20 mouse cellular contexts compared by ENCODE assay signal in the genomic region with DNA sequence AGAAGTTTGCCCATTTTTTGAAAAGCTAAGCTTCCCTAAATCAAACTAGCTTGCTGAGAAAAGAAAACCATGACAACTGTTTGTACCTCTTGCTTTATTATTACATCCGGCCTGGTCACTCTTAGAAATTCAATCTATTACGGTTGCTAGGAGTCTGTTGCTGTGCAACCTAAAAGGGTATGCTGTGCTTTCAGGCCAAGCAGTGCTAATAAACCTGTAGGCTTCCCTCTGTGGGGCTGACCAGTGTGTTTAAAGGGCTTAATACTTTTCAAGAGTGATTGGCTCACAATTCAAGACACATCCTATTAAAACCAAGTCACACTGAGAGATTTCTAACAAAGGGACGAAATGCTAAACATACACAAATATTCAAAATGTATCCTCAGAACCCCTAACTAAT. TPM values are rescaled to one million over a fixed set of nuclear protein-coding genes. Genes with fewer than 3 reads are reported as not detected.
DNase-seq lines count a peak whose midpoint lies in the region; ATAC-seq and TF ChIP-seq lines count a peak whose summit lies in the region.
"Had no signal": no experiment of that assay in that cellular context is flagged by ENCODE, and none has a peak within 500 bp of the region (broad histone marks: within the 10 kb centered on the region; RNA-seq: fewer than 3 reads in every experiment).

No protein-coding gene starts in this region.

- peak; percentile 66; the same call in 1 of the 2 replicates for ATAC-seq in hindbrain, embryonic 11.5 days (ENCODE audit: low FRiP score)
- no peak for ATAC-seq in hindbrain, embryonic 13.5 days (ENCODE audit: low FRiP score)
- ATAC-seq in forebrain, embryonic 15.5 days (replicated peaks), result 0 out of 2 replicates have a peak, but pooled peaks have one; percentile 51
- ATAC-seq in midbrain, embryonic 14.5 days (ENCODE audit: low FRiP score, low TSS enrichment), result no peak
- no peak for ATAC-seq in stomach, postnatal 0 days (ENCODE audit: low FRiP score, low TSS enrichment)

- WGBS in hindbrain, embryonic 11.5 days, result 28% methylated on average over 3 of the region's 3 CpGs
- WGBS in hindbrain, embryonic 13.5 days, result 19% methylated on average over 3 of the region's 3 CpGs
- 5% methylated on average over 3 of the region's 3 CpGs for WGBS in forebrain, embryonic 15.5 days
- WGBS in midbrain, embryonic 14.5 days, result 2% methylated on average over 3 of the region's 3 CpGs
- 62% methylated on average over 3 of the region's 3 CpGs for WGBS in stomach, postnatal 0 days

- no peak for TF ChIP-seq CTCF in stomach, postnatal 0 days (IDR thresholded peaks at IDR 0.05; ENCODE audit: low read depth)

- H3K4me3 ChIP-seq in hindbrain, embryonic 11.5 days (ENCODE audit: low read depth, low read length), result no peak overlapping the region
- H3K4me3 ChIP-seq in hindbrain, embryonic 13.5 days, result no peak overlapping the region
- no peak overlapping the region for H3K4me3 ChIP-seq in forebrain, embryonic 15.5 days
- H3K4me3 ChIP-seq in midbrain, embryonic 14.5 days (replicated peaks; ENCODE audit: low read depth, low read length), result no peak overlapping the region
- no peak overlapping the region for H3K4me3 ChIP-seq in stomach, postnatal 0 days (ENCODE audit: low read depth, low read length)
- H3K4me3 ChIP-seq: heart, embryonic 13.5 days; lung, embryonic 15.5 days; megakaryocyte, embryonic 14.5 days had no signal

- H3K4me1 ChIP-seq in hindbrain, embryonic 11.5 days (replicated peaks; ENCODE audit: control insufficient read depth, insufficient read depth, low read length), result no peaks in the 10 kb centered on the region
- H3K4me1 ChIP-seq in hindbrain, embryonic 13.5 days (replicated peaks), result peaks cover 10% of the 10 kb centered on the region
- peaks cover 8% of the 10 kb centered on the region for H3K4me1 ChIP-seq in forebrain, embryonic 15.5 days
- peaks cover 3% of the 10 kb centered on the region; the same call in 1 of the 2 replicates for H3K4me1 ChIP-seq in midbrain, embryonic 14.5 days (ENCODE audit: control insufficient read depth, insufficient read depth, low read length)
- H3K4me1 ChIP-seq in stomach, postnatal 0 days (replicated peaks; ENCODE audit: control insufficient read depth, insufficient read depth), result no peaks in the 10 kb centered on the region
- H3K4me1 ChIP-seq: megakaryocyte, embryonic 14.5 days had no signal

- no peak for TF ChIP-seq EP300 in stomach, postnatal 0 days (optimal IDR thresholded peaks at IDR 0.05)

- H3K9me3 ChIP-seq in hindbrain, embryonic 11.5 days (ENCODE audit: control insufficient read depth, low read length), result no peaks in the 10 kb centered on the region
- H3K9me3 ChIP-seq in hindbrain, embryonic 13.5 days, result no peaks in the 10 kb centered on the region
- no peaks in the 10 kb centered on the region for H3K9me3 ChIP-seq in forebrain, embryonic 15.5 days
- H3K9me3 ChIP-seq in midbrain, embryonic 14.5 days (ENCODE audit: control insufficient read depth, low read length), result no peaks in the 10 kb centered on the region
- H3K9me3 ChIP-seq in stomach, postnatal 0 days (ENCODE audit: control insufficient read depth, low read length), result no peaks in the 10 kb centered on the region
- H3K9me3 ChIP-seq: heart, embryonic 13.5 days; lung, embryonic 15.5 days; megakaryocyte, embryonic 14.5 days had no signal

- peak; percentile 60 for DNase-seq in hindbrain, embryonic 11.5 days (ENCODE audit: low spot score)
- peak; percentile 72 for DNase-seq in embryo, embryonic 10 days (ENCODE audit: low spot score)
- peak; percentile 66 for DNase-seq in midbrain, embryonic 14.5 days
- no peak for DNase-seq in urinary bladder, postnatal 14 days (ENCODE audit: low spot score)
- DNase-seq in stomach, postnatal 0 days (ENCODE audit: low spot score), result no peak
- DNase-seq in heart, postnatal 4 days, result no peak
- DNase-seq: B cell, adult 2 months; kidney, adult 2 months; kidney, postnatal 4 days; layer of hippocampus, postnatal 36 days; left cerebral cortex, postnatal 4 days; right cerebral cortex, adult 18-20 months; spleen, adult 18-20 months; thymus, postnatal 36 days had no signal

- no peak overlapping the region for H3K9ac ChIP-seq in hindbrain, embryonic 11.5 days (ENCODE audit: low read depth, low read length)
- H3K9ac ChIP-seq in hindbrain, embryonic 13.5 days, result no peak overlapping the region
- no peak overlapping the region for H3K9ac ChIP-seq in forebrain, embryonic 15.5 days (replicated peaks)
- no peak overlapping the region for H3K9ac ChIP-seq in midbrain, embryonic 14.5 days (replicated peaks; ENCODE audit: low read length)
- no peak overlapping the region for H3K9ac ChIP-seq in stomach, postnatal 0 days (ENCODE audit: low read length)
- H3K9ac ChIP-seq: heart, embryonic 13.5 days; lung, embryonic 15.5 days had no signal

- no peak overlapping the region for H3K4me2 ChIP-seq in hindbrain, embryonic 11.5 days (replicated peaks; ENCODE audit: low read depth, low read length)
- H3K4me2 ChIP-seq in hindbrain, embryonic 13.5 days, result no peak overlapping the region
- H3K4me2 ChIP-seq in forebrain, embryonic 15.5 days (replicated peaks), result no peak overlapping the region
- no peak overlapping the region for H3K4me2 ChIP-seq in midbrain, embryonic 14.5 days (ENCODE audit: low read length)
- H3K4me2 ChIP-seq in stomach, postnatal 0 days (replicated peaks; ENCODE audit: low read depth), result no peak overlapping the region
- H3K4me2 ChIP-seq: heart, embryonic 13.5 days; liver, embryonic 11.5 days; lung, embryonic 15.5 days had no signal

- H3K27me3 ChIP-seq in hindbrain, embryonic 11.5 days (ENCODE audit: control insufficient read depth, insufficient read depth, low read length), result no peaks in the 10 kb centered on the region
- H3K27me3 ChIP-seq in hindbrain, embryonic 13.5 days, result no peaks in the 10 kb centered on the region
- H3K27me3 ChIP-seq in forebrain, embryonic 15.5 days, result no peaks in the 10 kb centered on the region
- H3K27me3 ChIP-seq in midbrain, embryonic 14.5 days (ENCODE audit: control insufficient read depth, insufficient read depth, low read length), result no peaks in the 10 kb centered on the region
- H3K27me3 ChIP-seq in stomach, postnatal 0 days (ENCODE audit: control insufficient read depth, insufficient read depth, low read length), result no peaks in the 10 kb centered on the region
- H3K27me3 ChIP-seq: heart, embryonic 13.5 days; lung, embryonic 15.5 days; megakaryocyte, embryonic 14.5 days had no signal

- no peak overlapping the region for H3K27ac ChIP-seq in hindbrain, embryonic 11.5 days (ENCODE audit: low read depth, low read length)
- no peak overlapping the region for H3K27ac ChIP-seq in hindbrain, embryonic 13.5 days
- no peak overlapping the region for H3K27ac ChIP-seq in forebrain, embryonic 15.5 days (replicated peaks)
- no peak overlapping the region for H3K27ac ChIP-seq in midbrain, embryonic 14.5 days (replicated peaks; ENCODE audit: low read depth, low read length)
- no peak overlapping the region for H3K27ac ChIP-seq in stomach, postnatal 0 days (replicated peaks)
- H3K27ac ChIP-seq: heart, embryonic 13.5 days; lung, embryonic 15.5 days had no signal

- no peaks in the 10 kb centered on the region for H3K36me3 ChIP-seq in hindbrain, embryonic 11.5 days (ENCODE audit: control insufficient read depth, insufficient read depth, low read length)
- no peaks in the 10 kb centered on the region for H3K36me3 ChIP-seq in hindbrain, embryonic 13.5 days
- no peaks in the 10 kb centered on the region for H3K36me3 ChIP-seq in forebrain, embryonic 15.5 days
- no peaks in the 10 kb centered on the region for H3K36me3 ChIP-seq in midbrain, embryonic 14.5 days (ENCODE audit: control insufficient read depth, insufficient read depth, low read length)
- H3K36me3 ChIP-seq in stomach, postnatal 0 days (ENCODE audit: control insufficient read depth, insufficient read depth, low read length), result no peaks in the 10 kb centered on the region
- H3K36me3 ChIP-seq: heart, embryonic 13.5 days; lung, embryonic 15.5 days had no signal

RNA-seq across cellular contexts. Expression of gene Rfx3, which starts 22.2 kb away (rescaled TPM):
- polyA plus RNA-seq in hindbrain, embryonic 11.5 days (2014; fragmentation: Nextera tagmentation; extraction: Ambion mirVana), result 36.7 and 43.1 TPM in 2 replicates
- polyA plus RNA-seq in hindbrain, embryonic 13.5 days (2015; fragmentation: Nextera tagmentation; extraction: Ambion mirVana), result 26.7 and 27.8 TPM in 2 replicates
- polyA plus RNA-seq in forebrain, embryonic 15.5 days (2015; fragmentation: Nextera tagmentation; extraction: Ambion mirVana), result 38.5 and 40.3 TPM in 2 replicates
- polyA plus RNA-seq in midbrain, embryonic 14.5 days (2014; fragmentation: Nextera tagmentation; extraction: Ambion mirVana), result 30.8 and 37.8 TPM in 2 replicates
- polyA plus RNA-seq in stomach, postnatal 0 days (2015; fragmentation: Nextera tagmentation; extraction: Ambion mirVana), result 1.9 and 2.0 TPM in 2 replicates
- total RNA-seq in heart, postnatal 4 days (2021), result 1 to 10 TPM; 4.4 to 7.1 TPM

Comparison
In these comparisons a context has a peak if more than half of its experiments do, and no peak if none do; other contexts are left out.
1. ATAC-seq: peak in hindbrain, embryonic 11.5 days (single experiment) and forebrain, embryonic 15.5 days (single experiment); none in hindbrain, embryonic 13.5 days (single experiment), midbrain, embryonic 14.5 days (single experiment) and stomach, postnatal 0 days (single experiment).
2. DNase-seq: peak in hindbrain, embryonic 11.5 days (single experiment), embryo, embryonic 10 days (single experiment) and midbrain, embryonic 14.5 days (single experiment); none in urinary bladder, postnatal 14 days (single experiment), stomach, postnatal 0 days (single experiment) and heart, postnatal 4 days (single experiment).